Mouse (Mus musculus) heart, postnatal 0 days (tissue): Measurements from ENCODE around the gene Ppm1m. TPM values are rescaled to one million over a fixed set of nuclear protein-coding genes. Genes with fewer than 3 reads are reported as not detected.

Experiments
- ATAC-seq: fragments of 200-750 bp; cut with Nextera tagmentation; 2 replicates; pipeline ENCODE4 v1.8.0; 2017; ENCODE audit warnings: low read depth, moderate number of reproducible peaks, moderate library complexity; ENCODE audit not compliant: insufficient read depth
- DNase-seq: peaks from one replicate; pipeline ENCODE4 v3.0.0-alpha.2; 2016; ENCODE audit warnings: low spot score
- H3K27ac ChIP-seq: fragments of 300-500 bp; sonication (generic); 2 replicates; pipeline ENCODE4 v1.5.1; 2014; ENCODE audit warnings: low read depth, mild to moderate bottlenecking
- H3K27me3 ChIP-seq: fragments of 300-500 bp; sonication (generic); 2 replicates; pipeline ENCODE4 v1.6.1; 2014; ENCODE audit warnings: low read length, mixed read lengths; ENCODE audit not compliant: control insufficient read depth, insufficient read depth
- H3K36me3 ChIP-seq: fragments of 300-500 bp; sonication (generic); replicated peaks from 2 replicates; pipeline ENCODE4 v1.6.1; 2014; ENCODE audit warnings: low read length, mixed read lengths; ENCODE audit not compliant: control insufficient read depth, insufficient read depth
- H3K4me1 ChIP-seq: fragments of 300-500 bp; sonication (generic); 2 replicates; pipeline ENCODE4 v1.6.1; 2014; ENCODE audit warnings: antibody characterized with exemption; ENCODE audit not compliant: control insufficient read depth, insufficient read depth
- H3K4me2 ChIP-seq: fragments of 300-500 bp; sonication (generic); 2 replicates; pipeline ENCODE4 v1.6.1; 2014; ENCODE audit warnings: low read depth, mild to moderate bottlenecking, low read length, moderate library complexity
- H3K4me3 ChIP-seq: fragments of 300-500 bp; sonication (generic); 2 replicates; pipeline ENCODE4 v1.5.1; 2014; ENCODE audit warnings: low read depth, low read length
- H3K9ac ChIP-seq: fragments of 300-500 bp; sonication (generic); replicated peaks from 2 replicates; pipeline ENCODE4 v1.6.1; 2014; ENCODE audit warnings: low read depth, low read length, mixed read lengths
- H3K9me3 ChIP-seq: fragments of 300-500 bp; sonication (generic); replicated peaks from 2 replicates; pipeline ENCODE4 v1.6.1; 2016; ENCODE audit warnings: low read length; ENCODE audit not compliant: control insufficient read depth
- CTCF ChIP-seq: IDR thresholded peaks from 2 replicates; pipeline ENCODE4 v1.5.1; 2016; ENCODE audit warnings: antibody characterized with exemption, control low read depth, low read depth
- EP300 ChIP-seq: IDR thresholded peaks from 2 replicates; pipeline ENCODE4 v1.6.1; 2016; ENCODE audit warnings: antibody characterized with exemption, low read depth
- WGBS: fragments of 180-500 bp; shearing (Covaris S2); extraction: QIAGEN DNeasy Blood & Tissue Kit; methylation state at CpG from one replicate; pipeline ENCODE4 v1.1.7; 2014; 5-methylcytosine and 5-hydroxymethylcytosine counted together
- polyA plus RNA-seq: library from polyadenylated mRNA; unstranded; fragments of >200 nt; fragmentation: Nextera tagmentation; extraction: Ambion mirVana; gene quantifications from 2 replicates; pipeline ENCODE4 v1.2.1, GENCODE M21; 2015
- total RNA-seq: library from RNA; depleted of rRNA; stranded (reverse); fragments of >200 nt; gene quantifications from 2 replicates; pipeline ENCODE4 v1.2.3, GENCODE M21; 2014; ENCODE audit warnings: low replicate concordance

The Ppm1m gene
- total and polyA plus RNA-seq, 2 experiments from 2014 or later, result 13.1 to 22.8 TPM

- peak overlapping the region; percentile 56 for H3K9ac ChIP-seq
- no peaks in the 10 kb centered on the region for H3K27me3 ChIP-seq
- H3K4me3 ChIP-seq, result peak overlapping the region; percentile 61
- no peaks in the 10 kb centered on the region for H3K9me3 ChIP-seq
- H3K27ac ChIP-seq, result peak overlapping the region; percentile 89
- no peaks in the 10 kb centered on the region for H3K36me3 ChIP-seq
- ATAC-seq, result peak; percentile 92
- TF ChIP-seq EP300, result peak; percentile 80; the same call in 1 of the 2 replicates
- TF ChIP-seq CTCF, result no peak
- peak; percentile 87 for DNase-seq
- H3K4me2 ChIP-seq, result peak overlapping the region; percentile 66
- H3K4me1 ChIP-seq, result 0 out of 2 replicates have a peak, but pooled peaks cover 5% of the 10 kb centered on the region
- WGBS, result 3% methylated on average over 24 of the region's 24 CpGs
These were observed 39.7 kb downstream of the Ppm1m start for GRCm38 (mm10) chr9:106159784-106160301.

GRCm38 (mm10) chr9:106159237-106159636 is 40.3 kb downstream of the Ppm1m start:
- WGBS, result 80% methylated on average over 9 of the region's 9 CpGs
- Histone ChIP-seq H3K9me3 (no peaks in the 10 kb centered on the region), H3K4me1 (0 out of 2 replicates have a peak, but pooled peaks cover 5% of the 10 kb centered on the region), H3K4me2 (peak overlapping the region; percentile 66), H3K36me3 (no peaks in the 10 kb centered on the region), H3K4me3 (peak overlapping the region; percentile 61; the same call in 1 of the 2 replicates), H3K9ac (no peak overlapping the region), H3K27me3 (no peaks in the 10 kb centered on the region), H3K27ac (no peak overlapping the region)
- ATAC-seq (no peak), DNase-seq (no peak)
- TF ChIP-seq CTCF (no peak), EP300 (no peak)

- Histone ChIP-seq H3K27ac (no peak within 1 kb of the TSS), H3K4me3 (no peak within 1 kb of the TSS), H3K9me3 (no peaks in the 10 kb centered on the region), H3K4me2 (no peak within 1 kb of the TSS), H3K9ac (no peak within 1 kb of the TSS), H3K27me3 (no peaks in the 10 kb centered on the region), H3K36me3 (no peaks in the 10 kb centered on the region), H3K4me1 (0 out of 2 replicates have a peak, but pooled peaks cover 5% of the 10 kb centered on the region)
- ATAC-seq (no peak), DNase-seq (no peak)
- WGBS, result 80% methylated on average over 6 of the region's 6 CpGs
- TF ChIP-seq EP300, result no peak
These were observed 41.5 kb downstream of the Ppm1m start, which contains the start of gene Glyctk for GRCm38 (mm10) chr9:106158037-106158491. TSS of gene Glyctk (minus strand) at chr9:106158138.

- Histone ChIP-seq H3K4me1 (0 out of 2 replicates have a peak, but pooled peaks cover 5% of the 10 kb centered on the region), H3K27me3 (no peaks in the 10 kb centered on the region), H3K4me3 (no peak overlapping the region), H3K27ac (no peak overlapping the region), H3K9ac (no peak overlapping the region), H3K9me3 (no peaks in the 10 kb centered on the region), H3K36me3 (no peaks in the 10 kb centered on the region), H3K4me2 (no peak overlapping the region)
- no peak for ATAC-seq
- no peak for TF ChIP-seq EP300
- no peak for TF ChIP-seq CTCF
- DNase-seq, result no peak
- WGBS, result 85% methylated on average over 10 of the region's 10 CpGs
These were observed 42.0 kb downstream of the Ppm1m start for GRCm38 (mm10) chr9:106157623-106157925.

- no peaks in the 10 kb centered on the region; the same call in 1 of the 2 replicates for H3K27me3 ChIP-seq
- 79% methylated on average over 21 of the region's 21 CpGs for WGBS
These were observed 42.5 kb downstream of the Ppm1m start for GRCm38 (mm10) chr9:106156921-106157622.

More at GRCm38 (mm10) chr9:106156921-106157622, 42.5 kb downstream of the Ppm1m start:
- DNase-seq (no peak), ATAC-seq (no peak)
- TF ChIP-seq CTCF, result no peak
- no peak for TF ChIP-seq EP300
- H3K36me3 ChIP-seq, result no peaks in the 10 kb centered on the region
- H3K9ac ChIP-seq, result no peak overlapping the region
- H3K4me2 ChIP-seq, result no peak overlapping the region
- no peaks in the 10 kb centered on the region for H3K9me3 ChIP-seq
- no peak overlapping the region for H3K27ac ChIP-seq
- no peak overlapping the region for H3K4me3 ChIP-seq
- 0 out of 2 replicates have a peak, but pooled peaks cover 5% of the 10 kb centered on the region for H3K4me1 ChIP-seq
